Mouse (Mus musculus) liver, adult 2 months (tissue): ENCODE measurements around the gene Dmc1.

Experiments
- CTCF ChIP-seq: fragments of 200-500 bp; IDR thresholded peaks from 2 replicates; pipeline ENCODE4 v1.5.1; 2011; ENCODE audit warnings: low read depth, low read length, control low read depth
- POLR2A ChIP-seq: fragments of 200-500 bp; IDR thresholded peaks from 2 replicates; pipeline ENCODE4 v1.6.1; 2011; ENCODE audit warnings: low read length, control low read depth; ENCODE audit not compliant: insufficient read depth; ENCODE audit errors: extremely low read depth

- TF ChIP-seq POLR2A: no peak
- no peak for TF ChIP-seq CTCF
Measured at GRCm38 (mm10) chr15:79545921-79546399, 58.9 kb downstream of the Dmc1 start.
